ENCODE assay signal across 8 mouse cellular contexts in the genomic region with DNA sequence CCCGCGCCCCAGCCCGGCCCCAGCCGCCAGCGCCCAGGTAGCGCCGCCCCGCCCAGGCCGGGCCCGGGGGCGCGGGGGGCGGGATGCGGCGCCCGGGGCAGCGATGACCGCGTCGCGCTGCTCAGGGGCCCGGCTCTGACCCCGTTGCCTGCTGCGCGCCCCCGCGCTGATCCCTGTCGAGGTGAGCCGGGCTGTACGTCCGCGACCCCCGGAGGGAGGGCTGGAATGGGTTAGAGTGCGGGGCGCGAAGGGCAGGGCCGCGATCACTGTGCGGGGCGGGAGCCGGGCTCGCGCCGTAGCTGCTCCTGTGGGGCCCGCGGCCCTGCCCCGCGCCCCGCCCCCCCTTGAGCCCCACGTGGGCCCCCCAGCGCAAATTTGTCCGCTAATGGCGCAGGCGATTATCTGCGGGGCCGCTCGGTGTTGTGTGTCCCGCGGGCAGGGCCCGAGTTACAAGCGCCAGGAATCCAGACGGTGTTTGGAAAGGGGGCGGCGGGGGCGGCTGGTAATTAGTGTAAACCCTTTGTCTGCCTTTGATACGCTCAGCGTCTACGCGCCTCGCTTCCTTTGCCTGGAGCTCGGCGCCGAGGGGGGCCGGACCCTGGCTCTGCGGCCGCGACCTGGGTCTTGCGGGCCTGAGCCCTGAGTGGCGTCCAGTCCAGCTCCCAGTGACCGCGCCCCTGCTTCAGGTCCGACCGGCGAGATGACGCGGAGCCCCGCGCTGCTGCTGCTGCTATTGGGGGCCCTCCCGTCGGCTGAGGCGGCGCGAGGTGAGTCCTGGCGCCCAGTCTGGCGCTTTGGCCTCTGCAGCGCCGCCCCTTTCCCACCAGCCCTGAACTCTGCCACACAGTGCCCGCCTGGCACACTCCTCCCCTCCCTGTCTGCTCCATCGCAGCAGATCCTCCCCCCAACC. TPM values are rescaled to one million over a fixed set of nuclear protein-coding genes. Genes with fewer than 3 reads are reported as not detected.
A peak's percentile ranks its signal among the peaks of the same experiment; 100 is the strongest.
DNase-seq lines count a peak whose midpoint lies in the region; ATAC-seq lines count a peak whose summit lies in the region.

No protein-coding gene starts in this region.

- H3K9me3 ChIP-seq in hindbrain, embryonic 12.5 days (replicated peaks) = no peaks in the 10 kb centered on the region
- no peaks in the 10 kb centered on the region for H3K9me3 ChIP-seq in limb, embryonic 15.5 days
- no peaks in the 10 kb centered on the region for H3K9me3 ChIP-seq in midbrain, embryonic 14.5 days (ENCODE audit: control insufficient read depth, low read length)

- DNase-seq in 3T3-L1 (ENCODE audit: low read depth, low spot score) = peak; percentile 32
- DNase-seq in Muller cell, postnatal 12 days (ENCODE audit: inconsistent ontology term) = peak; percentile 80
- DNase-seq in midbrain, embryonic 14.5 days = peak; percentile 52
- DNase-seq in testis, postnatal 10 days (ENCODE audit: low spot score) = peak; percentile 70
- no peak for DNase-seq in left cerebral cortex, postnatal 14 days (ENCODE audit: low spot score in 2 of 2)

- H3K4me1 ChIP-seq in hindbrain, embryonic 12.5 days = peaks cover 51% of the 10 kb centered on the region
- H3K4me1 ChIP-seq in limb, embryonic 15.5 days = peaks cover 68% of the 10 kb centered on the region
- 0 out of 2 replicates have a peak, but pooled peaks cover 11% of the 10 kb centered on the region for H3K4me1 ChIP-seq in midbrain, embryonic 14.5 days (ENCODE audit: control insufficient read depth, insufficient read depth, low read length)

- WGBS in hindbrain, embryonic 12.5 days = under 1% methylated on average over 84 of the region's 99 CpGs
- WGBS in limb, embryonic 15.5 days = 1% methylated on average over 90 of the region's 99 CpGs
- WGBS in midbrain, embryonic 14.5 days = 1% methylated on average over 96 of the region's 99 CpGs

- intact Hi-C loops in left cerebral cortex, postnatal 14 days (cut with DNase I) = loop anchor here (5.0 kb wide), 1 partner anchor 33 kb away; no protein-coding TSS in a partner anchor

- H3K36me3 ChIP-seq in hindbrain, embryonic 12.5 days = no peaks in the 10 kb centered on the region
- H3K36me3 ChIP-seq in limb, embryonic 15.5 days = no peaks in the 10 kb centered on the region
- no peaks in the 10 kb centered on the region for H3K36me3 ChIP-seq in midbrain, embryonic 14.5 days (ENCODE audit: control insufficient read depth, insufficient read depth, low read length)

- peak overlapping the region; percentile 87 for H3K4me3 ChIP-seq in hindbrain, embryonic 12.5 days
- H3K4me3 ChIP-seq in limb, embryonic 15.5 days = peak overlapping the region; percentile 91
- H3K4me3 ChIP-seq in midbrain, embryonic 14.5 days (replicated peaks; ENCODE audit: low read depth, low read length) = peak overlapping the region; percentile 50

- no peak overlapping the region for H3K27ac ChIP-seq in hindbrain, embryonic 12.5 days
- peak overlapping the region; percentile 33 for H3K27ac ChIP-seq in limb, embryonic 15.5 days
- H3K27ac ChIP-seq in midbrain, embryonic 14.5 days (replicated peaks; ENCODE audit: low read depth, low read length) = no peak overlapping the region

- H3K27me3 ChIP-seq in hindbrain, embryonic 12.5 days = peaks cover 25% of the 10 kb centered on the region
- H3K27me3 ChIP-seq in limb, embryonic 15.5 days = no peaks in the 10 kb centered on the region
- peaks cover 12% of the 10 kb centered on the region for H3K27me3 ChIP-seq in midbrain, embryonic 14.5 days (ENCODE audit: control insufficient read depth, insufficient read depth, low read length)

- peak overlapping the region; percentile 95 for H3K4me2 ChIP-seq in hindbrain, embryonic 12.5 days (replicated peaks)
- H3K4me2 ChIP-seq in limb, embryonic 15.5 days = peak overlapping the region; percentile 84
- H3K4me2 ChIP-seq in midbrain, embryonic 14.5 days (ENCODE audit: low read length) = peak overlapping the region; percentile 95

- peak; percentile 34 for ATAC-seq in erythroblast, adult 5-6 weeks (replicated peaks; ENCODE audit: low FRiP score, poor library complexity, severe bottlenecking)
- ATAC-seq in hindbrain, embryonic 12.5 days (ENCODE audit: low FRiP score) = peak; percentile 58
- ATAC-seq in limb, embryonic 15.5 days (ENCODE audit: insufficient number of reproducible peaks, low FRiP score, low TSS enrichment, low read depth) = peak; percentile 13
- peak; percentile 62 for ATAC-seq in midbrain, embryonic 14.5 days (ENCODE audit: low FRiP score, low TSS enrichment)

- peak overlapping the region; percentile 81 for H3K9ac ChIP-seq in hindbrain, embryonic 12.5 days
- peak overlapping the region; percentile 78 for H3K9ac ChIP-seq in limb, embryonic 15.5 days
- H3K9ac ChIP-seq in midbrain, embryonic 14.5 days (replicated peaks; ENCODE audit: low read length) = peak overlapping the region; percentile 50

RNA-seq across cellular contexts. Expression of a gene that starts 2.4 kb away (rescaled TPM):
- total RNA-seq in erythroblast, adult 5-6 weeks (2015; ENCODE audit: low replicate concordance) = 14.0 and 15.2 TPM in 2 replicates
- 18.5 and 21.0 TPM in 2 replicates for total RNA-seq in erythroblast, adult 5-6 weeks (2017; ENCODE audit: low replicate concordance)
- polyA plus RNA-seq in hindbrain, embryonic 12.5 days (2016; fragmentation: Nextera tagmentation; extraction: Ambion mirVana) = 25.3 and 29.4 TPM in 2 replicates
- 32.0 and 36.1 TPM in 2 replicates for polyA plus RNA-seq in limb, embryonic 15.5 days (2015; fragmentation: Nextera tagmentation; extraction: Ambion mirVana)
- 3.6 and 5.2 TPM in 2 replicates for polyA plus RNA-seq in midbrain, embryonic 14.5 days (2014; fragmentation: Nextera tagmentation; extraction: Ambion mirVana)
- 10 to 100 TPM; 14.4 to 20.7 TPM for total RNA-seq in left cerebral cortex, postnatal 14 days (2021)

RNA-seq across cellular contexts. Expression of a gene that starts 19.2 kb away (rescaled TPM):
- 0.38 and 3.3 TPM in 2 replicates for total RNA-seq in erythroblast, adult 5-6 weeks (2015; ENCODE audit: low replicate concordance)
- total RNA-seq in erythroblast, adult 5-6 weeks (2017; ENCODE audit: low replicate concordance) = 0.68 and 1.4 TPM in 2 replicates
- polyA plus RNA-seq in hindbrain, embryonic 12.5 days (2016; fragmentation: Nextera tagmentation; extraction: Ambion mirVana) = 1.6 and 1.7 TPM in 2 replicates
- 0.56 and 0.81 TPM in 2 replicates for polyA plus RNA-seq in limb, embryonic 15.5 days (2015; fragmentation: Nextera tagmentation; extraction: Ambion mirVana)
- polyA plus RNA-seq in midbrain, embryonic 14.5 days (2014; fragmentation: Nextera tagmentation; extraction: Ambion mirVana) = 2.9 and 3.6 TPM in 2 replicates
- total RNA-seq in left cerebral cortex, postnatal 14 days (2021) = 1 to 10 TPM; 1.3 to 2.6 TPM

RNA-seq across cellular contexts. Expression of a gene that starts 25.1 kb away (rescaled TPM):
- 0.96 and 4.8 TPM in 2 replicates for total RNA-seq in erythroblast, adult 5-6 weeks (2015; ENCODE audit: low replicate concordance)
- 0.70 and 1.3 TPM in 2 replicates for total RNA-seq in erythroblast, adult 5-6 weeks (2017; ENCODE audit: low replicate concordance)
- polyA plus RNA-seq in hindbrain, embryonic 12.5 days (2016; fragmentation: Nextera tagmentation; extraction: Ambion mirVana) = 21.9 and 23.5 TPM in 2 replicates
- polyA plus RNA-seq in limb, embryonic 15.5 days (2015; fragmentation: Nextera tagmentation; extraction: Ambion mirVana) = 15.7 and 17.1 TPM in 2 replicates
- polyA plus RNA-seq in midbrain, embryonic 14.5 days (2014; fragmentation: Nextera tagmentation; extraction: Ambion mirVana) = 24.4 and 32.5 TPM in 2 replicates
- total RNA-seq in left cerebral cortex, postnatal 14 days (2021) = 10 to 100 TPM; 51.4 to 53.5 TPM

RNA-seq across cellular contexts. Expression of a gene that starts 34.5 kb away (rescaled TPM):
- 2.9 and 8.8 TPM in 2 replicates for total RNA-seq in erythroblast, adult 5-6 weeks (2015; ENCODE audit: low replicate concordance)
- 1.1 and 2.7 TPM in 2 replicates for total RNA-seq in erythroblast, adult 5-6 weeks (2017; ENCODE audit: low replicate concordance)
- polyA plus RNA-seq in hindbrain, embryonic 12.5 days (2016; fragmentation: Nextera tagmentation; extraction: Ambion mirVana) = 11.2 and 12.9 TPM in 2 replicates
- 17.8 TPM in 2 replicates for polyA plus RNA-seq in limb, embryonic 15.5 days (2015; fragmentation: Nextera tagmentation; extraction: Ambion mirVana)
- 11.9 and 12.7 TPM in 2 replicates for polyA plus RNA-seq in midbrain, embryonic 14.5 days (2014; fragmentation: Nextera tagmentation; extraction: Ambion mirVana)
- 1 to 10 TPM; 9.6 TPM for total RNA-seq in left cerebral cortex, postnatal 14 days (2021)

Comparison
In these comparisons a context has a peak if more than half of its experiments do, and no peak if none do; other contexts are left out.
1. DNase-seq: peak in 3T3-L1 (single experiment), Muller cell, postnatal 12 days (single experiment), midbrain, embryonic 14.5 days (single experiment) and testis, postnatal 10 days (single experiment); none in left cerebral cortex, postnatal 14 days (0 of 2).
2. Peak in every context shown above with its lines, with median percentiles within 50 percentile points of each other: ATAC-seq, H3K4me2 ChIP-seq, H3K4me3 ChIP-seq and H3K9ac ChIP-seq.